Mouse (Mus musculus): ENCODE measurements around the gene Cyth4. TPM values are rescaled to one million over a fixed set of nuclear protein-coding genes. Genes with fewer than 3 reads are reported as not detected.
A peak's percentile ranks its signal among the peaks of the same experiment; 100 is the strongest.

Gene Cyth4
- polyA plus RNA-seq, 1 experiment from 2014 or later = 5.0 TPM

- H3K36me3 ChIP-seq = no peaks in the 10 kb centered on the region
- no peak overlapping the region for H3K4me3 ChIP-seq
- DNase-seq (ENCODE audit: low spot score) = no peak
- H3K27me3 ChIP-seq (ENCODE audit: insufficient read depth, poor library complexity, severe bottlenecking) = peaks cover 81% of the 10 kb centered on the region
- 43% methylated on average over 7 of the region's 7 CpGs for WGBS
- peaks cover 34% of the 10 kb centered on the region for H3K4me1 ChIP-seq
- no peak overlapping the region for H3K27ac ChIP-seq
- H3K9me3 ChIP-seq = no peaks in the 10 kb centered on the region
These were observed 38.4 kb downstream of the Cyth4 start for GRCm38 (mm10) chr15:78635231-78635630.

GRCm38 (mm10) chr15:78643633-78644032 is 46.8 kb downstream of the Cyth4 start:
- peaks cover 73% of the 10 kb centered on the region for H3K27me3 ChIP-seq (ENCODE audit: insufficient read depth, poor library complexity, severe bottlenecking)
- no peaks in the 10 kb centered on the region for H3K9me3 ChIP-seq
- H3K36me3 ChIP-seq = no peaks in the 10 kb centered on the region
- H3K4me3 ChIP-seq = no peak overlapping the region
- DNase-seq (ENCODE audit: low spot score) = no peak
- 18% methylated on average over 6 of the region's 6 CpGs for WGBS
- no peak overlapping the region for H3K27ac ChIP-seq
- peaks cover 37% of the 10 kb centered on the region for H3K4me1 ChIP-seq

GRCm38 (mm10) chr15:78644606-78645005 is 47.8 kb downstream of the Cyth4 start:
- no peak overlapping the region for H3K4me3 ChIP-seq
- no peak overlapping the region for H3K27ac ChIP-seq
- H3K27me3 ChIP-seq (ENCODE audit: insufficient read depth, poor library complexity, severe bottlenecking) = peaks cover 73% of the 10 kb centered on the region
- peaks cover 33% of the 10 kb centered on the region for H3K4me1 ChIP-seq
- no peak for DNase-seq (ENCODE audit: low spot score)
- no peaks in the 10 kb centered on the region for H3K9me3 ChIP-seq
- H3K36me3 ChIP-seq = no peaks in the 10 kb centered on the region
- 44% methylated on average over 8 of the region's 8 CpGs for WGBS

GRCm38 (mm10) chr15:78647746-78648145 is 50.9 kb downstream of the Cyth4 start:
- WGBS = 76% methylated on average over 4 of the region's 4 CpGs
- H3K9me3 ChIP-seq = no peaks in the 10 kb centered on the region
- no peak overlapping the region for H3K4me3 ChIP-seq
- H3K36me3 ChIP-seq = no peaks in the 10 kb centered on the region
- H3K4me1 ChIP-seq = peaks cover 15% of the 10 kb centered on the region; the same call in 1 of the 2 replicates
- H3K27me3 ChIP-seq (ENCODE audit: insufficient read depth, poor library complexity, severe bottlenecking) = peaks cover 63% of the 10 kb centered on the region
- 0 out of 2 replicates have a peak overlapping the region, but pooled peaks have one; percentile 29 for H3K27ac ChIP-seq
- DNase-seq (ENCODE audit: low spot score) = no peak

GRCm38 (mm10) chr15:78651169-78651568 is 54.3 kb downstream of the Cyth4 start:
- H3K4me3 ChIP-seq = no peak overlapping the region
- H3K9me3 ChIP-seq = no peaks in the 10 kb centered on the region
- H3K27me3 ChIP-seq (ENCODE audit: insufficient read depth, poor library complexity, severe bottlenecking) = peaks cover 50% of the 10 kb centered on the region
- WGBS = 38% methylated on average over 4 of the region's 4 CpGs
- 0 out of 2 replicates have a peak, but pooled peaks cover 2% of the 10 kb centered on the region for H3K4me1 ChIP-seq
- no peak overlapping the region for H3K27ac ChIP-seq
- no peak for DNase-seq (ENCODE audit: low spot score)
- H3K36me3 ChIP-seq = no peaks in the 10 kb centered on the region

- Histone ChIP-seq H3K27ac (no peak overlapping the region), H3K36me3 (no peaks in the 10 kb centered on the region), H3K4me1 (0 out of 2 replicates have a peak, but pooled peaks cover 4% of the 10 kb centered on the region), H3K4me3 (no peak overlapping the region), H3K27me3 (ENCODE audit: insufficient read depth, poor library complexity, severe bottlenecking) (peaks cover 59% of the 10 kb centered on the region), H3K9me3 (no peaks in the 10 kb centered on the region)
- no peak for DNase-seq (ENCODE audit: low spot score)
- 39% methylated on average over 5 of the region's 5 CpGs for WGBS
These were observed 67.4 kb downstream of the Cyth4 start for GRCm38 (mm10) chr15:78664268-78664667.

GRCm38 (mm10) chr15:78669221-78669871 is 72.5 kb downstream of the Cyth4 start:
- peaks cover 26% of the 10 kb centered on the region for H3K4me1 ChIP-seq
- no peak overlapping the region for H3K4me3 ChIP-seq
- 64% methylated on average over 10 of the region's 10 CpGs for WGBS
- H3K27ac ChIP-seq = no peak overlapping the region
- DNase-seq (ENCODE audit: low spot score) = no peak
- H3K27me3 ChIP-seq (ENCODE audit: insufficient read depth, poor library complexity, severe bottlenecking) = peaks cover 83% of the 10 kb centered on the region
- no peaks in the 10 kb centered on the region for H3K9me3 ChIP-seq
- no peaks in the 10 kb centered on the region for H3K36me3 ChIP-seq

GRCm38 (mm10) chr15:78670341-78670740 is 73.5 kb downstream of the Cyth4 start:
- no peak for DNase-seq (ENCODE audit: low spot score)
- H3K4me1 ChIP-seq = peaks cover 28% of the 10 kb centered on the region
- 39% methylated on average over 5 of the region's 5 CpGs for WGBS

More at GRCm38 (mm10) chr15:78670341-78670740, 73.5 kb downstream of the Cyth4 start:
- no peak overlapping the region for H3K4me3 ChIP-seq
- H3K27ac ChIP-seq = no peak overlapping the region
- H3K27me3 ChIP-seq (ENCODE audit: insufficient read depth, poor library complexity, severe bottlenecking) = peaks cover 85% of the 10 kb centered on the region
- H3K36me3 ChIP-seq = no peaks in the 10 kb centered on the region
- H3K9me3 ChIP-seq = no peaks in the 10 kb centered on the region

Other genes with a start within 250 kb of the Cyth4 start
- not detected in 2 replicates for gene Tex33, start 201.1 kb upstream of the Cyth4 start, polyA plus RNA-seq (2016; fragmentation: Nextera tagmentation; extraction: Ambion mirVana)
- gene Tst, start 191.1 kb upstream of the Cyth4 start, polyA plus RNA-seq (2016; fragmentation: Nextera tagmentation; extraction: Ambion mirVana) = 9.5 and 25.6 TPM in 2 replicates
- gene Mpst, start 190.6 kb upstream of the Cyth4 start, polyA plus RNA-seq (2016; fragmentation: Nextera tagmentation; extraction: Ambion mirVana) = 0.75 and 1.4 TPM in 2 replicates
- gene Kctd17, start 168.5 kb upstream of the Cyth4 start, polyA plus RNA-seq (2016; fragmentation: Nextera tagmentation; extraction: Ambion mirVana) = 23.0 and 30.3 TPM in 2 replicates
- gene Tmprss6, start 128.4 kb upstream of the Cyth4 start, polyA plus RNA-seq (2016; fragmentation: Nextera tagmentation; extraction: Ambion mirVana) = 0.06 and 1.7 TPM in 2 replicates
- gene Il2rb, start 101.8 kb upstream of the Cyth4 start, polyA plus RNA-seq (2016; fragmentation: Nextera tagmentation; extraction: Ambion mirVana) = not detected in 2 replicates
- 19.0 and 28.4 TPM in 2 replicates for gene C1qtnf6, start 65.6 kb upstream of the Cyth4 start, polyA plus RNA-seq (2016; fragmentation: Nextera tagmentation; extraction: Ambion mirVana)
- gene Sstr3, start 52.4 kb upstream of the Cyth4 start, polyA plus RNA-seq (2016; fragmentation: Nextera tagmentation; extraction: Ambion mirVana) = 0.12 TPM in 1 of 2 replicates, not detected in the other
- gene Rac2, start 24.3 kb upstream of the Cyth4 start, polyA plus RNA-seq (2016; fragmentation: Nextera tagmentation; extraction: Ambion mirVana) = 5.9 and 13.0 TPM in 2 replicates
- 0.02 TPM in 1 of 2 replicates, not detected in the other for gene Elfn2, start 121.7 kb downstream of the Cyth4 start, polyA plus RNA-seq (2016; fragmentation: Nextera tagmentation; extraction: Ambion mirVana)
- gene Mfng, start 176.4 kb downstream of the Cyth4 start, polyA plus RNA-seq (2016; fragmentation: Nextera tagmentation; extraction: Ambion mirVana) = 5.5 and 10.3 TPM in 2 replicates
- gene Card10, start 206.0 kb downstream of the Cyth4 start, polyA plus RNA-seq (2016; fragmentation: Nextera tagmentation; extraction: Ambion mirVana) = 3.5 and 4.0 TPM in 2 replicates
- 35.1 and 37.3 TPM in 2 replicates for gene Cdc42ep1, start 245.6 kb downstream of the Cyth4 start, polyA plus RNA-seq (2016; fragmentation: Nextera tagmentation; extraction: Ambion mirVana)

Measured in heart, embryonic 10.5 days (tissue).